Mouse (Mus musculus): Measurements from ENCODE around the gene Fbxw9. TPM values are rescaled to one million over a fixed set of nuclear protein-coding genes. Genes with fewer than 3 reads are reported as not detected.

Fbxw9 gene
- total RNA-seq, 2 experiments from 2014 or later: 1.8 TPM

DNA sequence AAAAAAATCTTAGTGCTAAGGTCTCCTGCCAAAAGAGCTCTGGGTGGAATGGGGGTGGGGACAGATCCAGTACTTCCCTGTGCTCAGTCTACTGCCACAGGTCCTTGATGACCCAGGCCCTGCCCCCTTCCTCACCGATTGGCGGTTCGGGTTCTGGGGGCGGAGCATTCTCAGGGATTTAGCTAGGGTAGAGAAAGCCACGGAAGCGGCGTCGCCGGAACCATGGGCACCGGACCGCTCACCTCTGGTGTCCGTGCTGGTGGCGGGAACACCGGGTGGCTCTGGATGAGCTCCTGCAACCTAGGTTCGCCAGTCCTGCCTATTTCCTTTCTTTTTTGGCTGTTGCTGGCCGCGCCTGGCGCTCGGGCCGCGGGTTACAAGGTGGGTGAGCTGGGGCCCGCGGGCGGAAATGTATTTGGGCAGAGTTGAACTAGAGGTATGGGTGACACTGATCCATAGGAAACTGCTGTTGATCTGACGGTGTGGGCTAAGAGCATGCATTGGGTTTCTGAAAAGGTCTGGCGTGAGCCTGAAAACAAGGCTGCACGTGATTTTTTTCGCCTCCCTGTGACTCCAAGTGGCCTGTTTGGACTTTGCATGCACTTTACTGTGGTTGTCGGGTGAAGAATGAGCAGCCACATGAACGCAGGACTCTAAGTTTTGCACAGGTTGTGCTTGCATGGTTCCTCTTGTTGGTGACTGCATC lies 23.4 kb downstream of the Fbxw9 start, which contains the start of gene Man2b1:
Gene Man2b1 (plus strand): TSS at position 163 of the 706 bp plus-strand sequence.
- peak; percentile 91 for DNase-seq (ENCODE audit: low spot score)

DNA sequence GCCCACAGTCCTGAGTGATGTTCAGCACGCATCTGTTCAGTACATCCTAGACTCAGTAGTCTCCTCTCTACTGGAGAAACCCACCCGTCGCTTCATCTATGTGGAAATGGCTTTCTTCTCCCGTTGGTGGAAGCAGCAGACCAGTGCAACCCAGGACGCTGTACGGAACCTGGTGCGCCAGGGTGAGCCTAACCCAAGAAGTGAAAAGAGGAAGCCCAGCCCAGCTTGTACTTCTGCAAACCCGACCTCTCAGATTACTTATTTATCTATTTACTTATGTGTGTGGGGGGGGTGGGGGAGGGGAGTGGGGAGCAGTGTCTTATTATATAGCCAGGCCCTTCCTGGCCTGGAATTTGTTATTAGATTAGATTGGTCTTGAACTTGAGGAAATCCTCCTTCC lies 24.8 kb downstream of the Fbxw9 start:
- no peak for DNase-seq (ENCODE audit: low spot score)

DNA sequence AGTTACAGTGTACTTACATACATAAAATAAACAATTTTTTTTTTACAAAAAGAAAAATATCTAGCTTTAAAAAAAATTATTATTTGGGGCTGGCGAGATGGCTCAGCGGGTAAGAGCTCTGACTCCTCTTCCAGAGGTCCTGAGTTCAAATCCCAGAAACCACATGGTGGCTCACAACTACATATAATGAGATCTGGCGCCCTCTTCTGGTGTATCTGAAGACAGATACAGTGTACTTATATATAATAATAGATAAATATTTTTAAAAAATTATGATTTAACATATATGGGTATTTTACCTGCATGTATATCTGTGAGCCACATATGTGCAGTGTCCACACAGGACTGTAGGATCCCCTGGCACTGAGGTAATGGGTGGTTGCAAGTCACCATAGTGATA lies 26.4 kb downstream of the Fbxw9 start:
- DNase-seq (ENCODE audit: low spot score): no peak

DNA sequence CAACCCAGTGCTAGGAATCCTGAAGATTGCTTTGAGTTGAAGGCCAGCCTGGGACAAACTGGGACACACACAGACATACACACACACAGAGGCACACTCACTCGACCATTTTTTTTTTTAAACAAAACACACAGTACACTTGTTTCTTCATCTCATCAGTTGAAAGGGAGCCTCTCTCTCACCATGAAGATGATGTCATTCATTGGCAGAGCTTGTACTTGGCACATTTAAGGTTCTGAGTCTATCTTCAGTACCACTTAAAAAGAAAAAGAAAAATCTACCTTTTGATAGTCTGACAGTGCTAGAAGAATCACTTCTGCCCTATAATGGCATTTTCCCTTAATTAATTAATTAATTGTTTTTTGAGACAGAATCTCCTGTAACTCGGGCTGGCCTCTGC lies 28.9 kb downstream of the Fbxw9 start:
- no peak for DNase-seq (ENCODE audit: low spot score)

DNA sequence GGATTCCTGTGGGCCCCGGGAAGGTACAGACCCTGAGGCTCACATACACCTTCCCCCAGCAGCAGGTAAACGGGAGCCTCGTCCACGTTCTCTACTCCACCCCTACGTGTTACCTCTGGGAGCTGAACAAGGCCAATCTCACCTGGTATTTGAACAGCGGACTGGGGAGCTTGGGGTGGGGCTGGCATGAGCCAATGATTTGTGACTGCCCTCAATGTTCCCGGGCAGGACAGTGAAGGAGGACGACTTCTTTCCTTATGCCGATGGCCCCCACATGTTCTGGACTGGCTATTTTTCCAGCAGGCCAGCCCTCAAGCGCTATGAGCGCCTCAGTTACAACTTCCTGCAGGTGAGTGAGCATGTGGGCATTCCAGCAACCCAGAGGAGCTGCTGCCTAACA lies 31.0 kb downstream of the Fbxw9 start:
- no peak for DNase-seq (ENCODE audit: low spot score)

DNA sequence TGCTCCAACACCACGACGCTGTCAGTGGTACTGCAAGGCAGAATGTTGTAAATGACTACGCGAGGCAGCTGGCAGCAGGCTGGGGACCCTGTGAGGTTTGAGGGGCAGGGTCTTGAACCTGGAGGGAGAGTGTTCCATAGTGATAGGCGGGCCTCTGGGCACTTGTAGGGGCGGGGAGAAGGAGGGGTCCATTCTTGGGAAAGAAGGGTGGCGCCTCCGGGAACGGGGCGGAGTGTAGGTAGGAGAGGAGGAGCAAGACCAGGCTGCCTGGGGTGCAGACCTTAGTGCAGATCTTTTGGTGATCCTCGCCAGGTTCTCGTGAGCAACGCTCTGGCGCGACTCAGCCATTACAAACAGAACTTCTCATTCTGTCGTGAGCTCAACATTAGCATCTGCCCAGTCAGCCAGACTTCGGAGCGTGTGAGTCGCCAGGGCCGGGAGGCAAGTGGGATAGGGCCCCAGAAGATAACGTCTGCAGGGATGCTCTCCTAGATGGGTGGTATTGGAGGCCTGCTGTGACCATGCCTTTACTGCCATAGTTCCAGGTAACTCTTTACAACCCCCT lies 31.8 kb downstream of the Fbxw9 start:
- no peak for DNase-seq (ENCODE audit: low spot score)

DNA sequence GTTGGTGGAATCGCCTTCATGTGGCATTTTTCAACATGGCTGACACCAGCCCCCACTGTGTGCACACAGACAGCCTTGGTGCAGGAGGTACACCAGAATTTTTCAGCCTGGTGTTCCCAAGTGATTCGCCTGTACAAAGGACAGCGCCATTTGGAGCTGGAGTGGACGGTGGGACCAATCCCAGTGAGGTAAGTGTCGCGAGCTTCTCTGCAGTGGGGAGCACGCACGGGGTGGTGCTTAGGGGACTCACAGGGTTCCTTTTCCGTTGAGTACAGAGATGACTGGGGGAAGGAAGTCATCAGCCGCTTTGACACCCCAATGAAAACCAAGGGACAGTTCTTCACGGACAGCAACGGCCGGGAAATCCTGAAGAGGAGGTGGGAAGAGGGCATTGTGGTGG lies 35.2 kb downstream of the Fbxw9 start:
- no peak for DNase-seq (ENCODE audit: low spot score)

DNA sequence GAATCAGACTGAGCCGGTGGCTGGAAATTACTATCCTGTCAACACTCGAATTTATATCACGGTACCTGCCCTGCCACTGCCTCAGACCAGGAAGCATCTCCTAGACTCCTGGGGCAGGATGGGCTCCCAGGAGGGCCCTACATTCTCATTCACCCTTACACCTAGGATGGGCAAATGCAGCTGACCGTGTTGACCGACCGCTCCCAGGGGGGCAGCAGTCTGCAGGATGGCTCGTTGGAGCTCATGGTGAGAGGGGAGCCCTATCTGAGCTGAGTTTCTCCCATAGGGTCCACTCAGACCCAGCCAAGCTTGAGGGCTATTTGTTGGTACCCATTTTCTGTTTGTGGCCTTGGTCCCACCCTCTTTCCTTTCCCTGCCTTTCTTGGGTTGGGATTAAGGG lies 35.7 kb downstream of the Fbxw9 start:
- no peak for DNase-seq (ENCODE audit: low spot score)

DNA sequence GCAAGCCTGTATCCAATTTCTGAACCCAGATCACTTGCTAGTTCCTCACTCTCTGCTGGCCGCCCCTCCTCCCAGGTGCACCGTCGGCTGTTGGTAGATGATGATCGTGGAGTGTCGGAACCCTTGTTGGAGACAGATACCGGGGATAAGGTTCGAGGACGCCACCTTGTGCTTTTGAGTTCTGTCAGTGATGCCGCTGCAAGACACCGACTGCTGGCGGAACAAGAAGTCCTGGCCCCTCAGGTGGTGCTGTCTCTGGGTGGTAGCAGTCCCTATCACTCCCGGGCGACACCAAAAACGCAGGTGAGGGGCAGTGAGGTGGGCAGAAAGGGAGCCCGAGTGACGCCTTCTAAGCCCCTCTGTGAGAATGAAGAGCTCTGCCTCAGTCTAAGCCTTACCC lies 36.3 kb downstream of the Fbxw9 start:
- no peak for DNase-seq (ENCODE audit: low spot score)

DNA sequence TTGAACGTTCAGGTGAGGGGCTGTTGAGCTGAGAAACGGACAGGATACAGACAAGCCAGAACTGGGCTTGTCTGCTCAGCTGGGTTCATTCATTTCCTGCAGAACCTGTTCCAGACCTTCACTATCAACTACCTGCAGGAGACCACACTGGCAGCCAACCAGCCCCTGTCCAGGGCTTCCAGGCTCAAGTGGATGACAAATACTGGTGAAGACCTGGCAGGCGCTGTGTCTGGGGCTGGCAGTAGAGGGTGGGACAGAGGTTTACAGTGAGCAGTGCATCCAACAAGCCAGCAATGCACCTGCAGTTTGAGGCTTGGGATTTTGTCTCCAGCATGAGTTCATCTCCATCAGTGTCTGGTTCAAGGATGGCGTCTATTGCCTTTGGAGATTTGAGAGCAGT lies 37.0 kb downstream of the Fbxw9 start:
- DNase-seq (ENCODE audit: low spot score): no peak

DNA sequence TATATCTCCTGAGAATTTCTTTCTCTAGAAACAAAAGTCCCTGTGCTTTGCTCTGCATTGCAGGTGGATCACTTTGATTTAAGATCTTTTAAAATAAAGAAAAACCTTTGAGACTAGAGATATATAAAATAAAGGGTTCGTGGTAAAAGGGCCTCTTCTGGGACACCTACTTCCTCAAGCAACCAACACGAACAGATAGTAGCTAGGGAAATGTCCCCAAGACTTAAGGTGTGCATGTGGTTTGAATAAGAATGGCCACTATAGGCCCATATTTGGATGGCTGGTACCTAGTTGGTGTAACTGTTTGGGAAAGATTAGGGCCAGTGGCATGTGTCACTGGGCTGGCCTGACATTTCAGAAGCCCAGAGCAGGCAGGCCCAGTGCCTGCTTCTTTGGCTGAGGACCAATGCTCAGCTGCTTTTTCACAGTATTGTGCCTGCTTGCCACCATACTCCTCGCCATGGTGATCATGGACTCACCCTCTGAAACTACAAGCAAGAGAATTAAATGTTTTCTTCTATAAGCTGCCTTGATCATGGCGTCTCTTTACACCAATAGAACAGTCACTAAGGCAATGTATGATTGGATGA lies 40.3 kb downstream of the Fbxw9 start:
- no peak for DNase-seq (ENCODE audit: low spot score)

DNA sequence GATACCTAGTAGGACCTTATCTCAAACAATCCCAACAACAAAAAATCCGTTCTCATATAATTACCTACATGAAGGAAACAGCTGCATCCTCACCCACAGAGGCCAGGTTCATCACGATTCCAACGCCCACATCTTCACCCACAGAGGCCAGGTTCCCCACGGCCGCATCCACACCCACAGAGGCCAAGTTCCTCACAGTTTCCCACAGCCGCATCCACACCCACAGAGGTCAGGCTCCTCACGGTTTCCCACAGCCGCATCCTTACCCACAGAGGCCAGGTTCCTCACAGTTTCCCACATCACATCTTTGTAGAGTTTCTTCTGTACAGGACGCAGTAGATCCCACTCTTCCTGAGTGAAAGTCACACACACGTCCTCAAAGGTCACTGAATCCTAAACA lies 53.4 kb downstream of the Fbxw9 start:
- no peak for DNase-seq (ENCODE audit: low spot score)

DNA sequence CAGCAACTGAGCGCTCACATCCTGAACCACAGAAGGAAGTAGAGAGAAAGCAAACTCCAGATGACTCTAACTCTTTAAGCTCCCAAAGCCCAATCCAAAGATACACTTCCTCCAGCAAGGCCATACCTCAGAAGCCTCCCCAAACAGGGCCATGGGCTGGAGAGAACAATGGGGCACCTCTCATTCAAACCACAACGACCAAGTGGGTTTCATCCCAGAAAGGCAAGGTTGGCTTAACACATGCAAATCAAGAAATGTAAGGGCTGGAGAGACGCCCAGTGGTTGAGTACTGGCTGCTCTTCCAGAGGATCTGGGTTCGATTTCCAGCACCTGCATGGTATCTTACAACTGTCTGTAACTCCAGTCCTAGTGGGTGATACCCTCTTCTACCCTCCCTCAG lies 55.6 kb downstream of the Fbxw9 start:
- DNase-seq (ENCODE audit: low spot score): no peak

Small RNAs within 50 kb of the gene (microRNA-seq; reads per million reads assigned to microRNA genes)
- gene Gm23388: not detected
- gene Mir7070: not detected

Other genes with a start within 250 kb of the Fbxw9 start
- 10 to 100 TPM; 12.8 to 12.9 TPM for gene Dand5, start 237.2 kb upstream of the Fbxw9 start, total RNA-seq (2021)
- gene Gadd45gip1, start 228.5 kb upstream of the Fbxw9 start, total RNA-seq (2021): 10 to 100 TPM; 22.9 to 24.2 TPM
- 100 to 1,000 TPM; 171 to 176 TPM for gene Rad23a, start 219.4 kb upstream of the Fbxw9 start, total RNA-seq (2021)
- gene Calr, start 213.1 kb upstream of the Fbxw9 start, total RNA-seq (2021): 100 to 1,000 TPM; 145 to 160 TPM
- gene Farsa, start 203.1 kb upstream of the Fbxw9 start, total RNA-seq (2021): 10 to 100 TPM; 22.8 to 25.2 TPM
- gene Syce2, start 187.9 kb upstream of the Fbxw9 start, total RNA-seq (2021): 1 to 10 TPM; 1.3 to 1.4 TPM
- 10 to 100 TPM; 33.7 to 38.2 TPM for gene Gcdh, start 166.1 kb upstream of the Fbxw9 start, total RNA-seq (2021)
- not detected for gene Klf1, start 158.1 kb upstream of the Fbxw9 start, total RNA-seq (2021)
- 1 to 10 TPM; 6.1 to 6.8 TPM for gene Dnase2a, start 151.5 kb upstream of the Fbxw9 start, total RNA-seq (2021)
- under 1 TPM in 1 of 2 experiments, not detected in 1; 0.07 TPM for gene Mast1, start 122.7 kb upstream of the Fbxw9 start, total RNA-seq (2021)
- not detected for gene Rtbdn, start 113.1 kb upstream of the Fbxw9 start, total RNA-seq (2021)
- not detected for gene Gm49661, start 90.6 kb upstream of the Fbxw9 start, total RNA-seq (2021)
- 100 to 1,000 TPM; 193 to 200 TPM for gene Prdx2, start 90.5 kb upstream of the Fbxw9 start, total RNA-seq (2021)
- 10 to 100 TPM; 21.1 to 21.7 TPM for gene Rnaseh2a, start 90.3 kb upstream of the Fbxw9 start, total RNA-seq (2021)
- gene Junb, start 81.3 kb upstream of the Fbxw9 start, total RNA-seq (2021): 10 to 100 TPM in 1 of 2 experiments, 1 to 10 TPM in 1; 9.4 to 12.5 TPM
- gene Hook2, start 69.5 kb upstream of the Fbxw9 start, total RNA-seq (2021): 1 to 10 TPM; 2.1 to 2.7 TPM
- gene Best2, start 45.5 kb upstream of the Fbxw9 start, total RNA-seq (2021): not detected
- gene Asna1, start 34.8 kb upstream of the Fbxw9 start, total RNA-seq (2021): 10 to 100 TPM; 53.6 to 58.0 TPM
- 10 to 100 TPM; 70.4 to 78.8 TPM for gene Trir, start 33.2 kb upstream of the Fbxw9 start, total RNA-seq (2021)
- gene Tnpo2, start 23.1 kb upstream of the Fbxw9 start, total RNA-seq (2021): 10 to 100 TPM; 27.6 to 35.4 TPM
- gene Gm5741, start 7.9 kb downstream of the Fbxw9 start, total RNA-seq (2021): not detected
- 10 to 100 TPM; 31.6 to 35.1 TPM for gene Dhps, start 11.7 kb downstream of the Fbxw9 start, total RNA-seq (2021)
- 10 to 100 TPM; 46.9 to 47.2 TPM for gene Wdr83os, start 20.7 kb downstream of the Fbxw9 start, total RNA-seq (2021)
- 10 to 100 TPM; 12.6 to 20.8 TPM for gene Wdr83, start 21.3 kb downstream of the Fbxw9 start, total RNA-seq (2021)
- 1 to 10 TPM; 7.9 to 9.4 TPM for gene Man2b1, start 23.2 kb downstream of the Fbxw9 start, total RNA-seq (2021)
- 1 to 10 TPM; 1.0 to 1.1 TPM for gene Zfp791, start 63.0 kb downstream of the Fbxw9 start, total RNA-seq (2021)
- not detected for gene Cks1brt, start 91.9 kb downstream of the Fbxw9 start, total RNA-seq (2021)
- not detected for gene Olfr371, start 165.9 kb downstream of the Fbxw9 start, total RNA-seq (2021)
- gene Orc6, start 239.6 kb downstream of the Fbxw9 start, total RNA-seq (2021): 1 to 10 TPM; 3.4 to 3.8 TPM
- 10 to 100 TPM; 51.5 to 53.6 TPM for gene Vps35, start 239.7 kb downstream of the Fbxw9 start, total RNA-seq (2021)